In genomic region chr2:144215601-144216000, GRCm38 (mm10) we compare ENCODE assay signal across 12 mouse cellular contexts. TPM values are rescaled to one million over a fixed set of nuclear protein-coding genes. Genes with fewer than 3 reads are reported as not detected.
DNase-seq lines count a peak whose midpoint lies in the region; ATAC-seq and TF ChIP-seq lines count a peak whose summit lies in the region.
"Had no signal": no experiment of that assay in that cellular context is flagged by ENCODE, and none has a peak within 500 bp of the region (broad histone marks: within the 10 kb centered on the region; RNA-seq: fewer than 3 reads in every experiment).

No protein-coding gene starts in this region.

- H3K27me3 ChIP-seq in stomach, embryonic 16.5 days (ENCODE audit: control insufficient read depth, insufficient read depth, low read length): no peaks in the 10 kb centered on the region
- H3K27me3 ChIP-seq in stomach, postnatal 0 days (ENCODE audit: control insufficient read depth, insufficient read depth, low read length): no peaks in the 10 kb centered on the region
- H3K27me3 ChIP-seq in forebrain, embryonic 11.5 days (ENCODE audit: control insufficient read depth, insufficient read depth, low read length): no peaks in the 10 kb centered on the region
- H3K27me3 ChIP-seq: heart, embryonic 12.5 days; limb, embryonic 15.5 days had no signal

- WGBS in stomach, embryonic 16.5 days: 29% methylated on average over 9 of the region's 9 CpGs
- WGBS in stomach, postnatal 0 days: 41% methylated on average over 9 of the region's 9 CpGs
- 16% methylated on average over 9 of the region's 9 CpGs for WGBS in forebrain, embryonic 11.5 days
- WGBS in macrophage (ENCODE audit: missing documents): 92% methylated on average over 9 of the region's 9 CpGs

- no peak for TF ChIP-seq CTCF in stomach, postnatal 0 days (IDR thresholded peaks at IDR 0.05; ENCODE audit: low read depth)

- no peak overlapping the region for H3K4me3 ChIP-seq in stomach, embryonic 16.5 days (replicated peaks; ENCODE audit: low read length)
- H3K4me3 ChIP-seq in stomach, postnatal 0 days (ENCODE audit: low read depth, low read length): no peak overlapping the region
- no peak overlapping the region for H3K4me3 ChIP-seq in forebrain, embryonic 11.5 days (ENCODE audit: low read depth, low read length)
- no peak overlapping the region for H3K4me3 ChIP-seq in macrophage (ENCODE audit: inconsistent target)
- H3K4me3 ChIP-seq: erythroblast, embryonic 14.5 days; heart, embryonic 12.5 days; left cerebral cortex, adult 2 months; limb, embryonic 15.5 days had no signal

- no peaks in the 10 kb centered on the region for H3K9me3 ChIP-seq in stomach, embryonic 16.5 days (replicated peaks; ENCODE audit: control insufficient read depth, low read length)
- no peaks in the 10 kb centered on the region for H3K9me3 ChIP-seq in stomach, postnatal 0 days (ENCODE audit: control insufficient read depth, low read length)
- no peaks in the 10 kb centered on the region for H3K9me3 ChIP-seq in forebrain, embryonic 11.5 days (ENCODE audit: control insufficient read depth, low read length)
- H3K9me3 ChIP-seq: heart, embryonic 12.5 days; limb, embryonic 15.5 days had no signal

- ATAC-seq in stomach, embryonic 16.5 days (ENCODE audit: insufficient read depth, low FRiP score): no peak
- ATAC-seq in stomach, postnatal 0 days (ENCODE audit: low FRiP score, low TSS enrichment): no peak
- ATAC-seq in forebrain, embryonic 11.5 days (replicated peaks; ENCODE audit: low FRiP score): 0 out of 2 replicates have a peak, but pooled peaks have one; percentile 37
- no peak for ATAC-seq in CD4-positive, CD25-positive, alpha-beta regulatory T cell, adult 4 months
- ATAC-seq in monocyte, adult 5-6 weeks (replicated peaks; ENCODE audit: insufficient number of reproducible peaks, low FRiP score, low TSS enrichment, poor library complexity, severe bottlenecking): no peak

- no peak overlapping the region for H3K4me2 ChIP-seq in stomach, embryonic 16.5 days (ENCODE audit: low read depth, low read length)
- no peak overlapping the region for H3K4me2 ChIP-seq in stomach, postnatal 0 days (replicated peaks; ENCODE audit: low read depth)
- peak overlapping the region; percentile 13; the same call in 1 of the 2 replicates for H3K4me2 ChIP-seq in forebrain, embryonic 11.5 days (ENCODE audit: low read depth, low read length, severe bottlenecking)
- H3K4me2 ChIP-seq: heart, embryonic 12.5 days; limb, embryonic 15.5 days had no signal

- DNase-seq in stomach, postnatal 0 days (ENCODE audit: low spot score): no peak
- DNase-seq in forebrain, embryonic 11.5 days (ENCODE audit: low spot score): no peak
- no peak for DNase-seq in adrenal gland, adult 8-10 months
- DNase-seq: thymus, postnatal 36 days had no signal

- TF ChIP-seq EP300 in stomach, postnatal 0 days (optimal IDR thresholded peaks at IDR 0.05): no peak

- peaks cover 12% of the 10 kb centered on the region; the same call in 1 of the 2 replicates for H3K4me1 ChIP-seq in stomach, embryonic 16.5 days (ENCODE audit: control insufficient read depth, insufficient read depth, low read length)
- no peaks in the 10 kb centered on the region for H3K4me1 ChIP-seq in stomach, postnatal 0 days (replicated peaks; ENCODE audit: control insufficient read depth, insufficient read depth)
- peaks cover 6% of the 10 kb centered on the region; the same call in 1 of the 2 replicates for H3K4me1 ChIP-seq in forebrain, embryonic 11.5 days (replicated peaks; ENCODE audit: control insufficient read depth, insufficient read depth, low read length)

- H3K36me3 ChIP-seq in stomach, embryonic 16.5 days (ENCODE audit: control insufficient read depth, insufficient read depth, low read length): no peaks in the 10 kb centered on the region
- no peaks in the 10 kb centered on the region for H3K36me3 ChIP-seq in stomach, postnatal 0 days (ENCODE audit: control insufficient read depth, insufficient read depth, low read length)
- H3K36me3 ChIP-seq in forebrain, embryonic 11.5 days (ENCODE audit: control insufficient read depth, insufficient read depth, low read length): no peaks in the 10 kb centered on the region
- no peaks in the 10 kb centered on the region for H3K36me3 ChIP-seq in macrophage (ENCODE audit: inconsistent target)
- H3K36me3 ChIP-seq: heart, embryonic 12.5 days; limb, embryonic 15.5 days had no signal

- peak overlapping the region; percentile 43; the same call in 1 of the 2 replicates for H3K9ac ChIP-seq in stomach, embryonic 16.5 days (ENCODE audit: low read length)
- no peak overlapping the region for H3K9ac ChIP-seq in stomach, postnatal 0 days (ENCODE audit: low read length)
- H3K9ac ChIP-seq in forebrain, embryonic 11.5 days (ENCODE audit: low read length): peak overlapping the region; percentile 51
- H3K9ac ChIP-seq: limb, embryonic 15.5 days had no signal

- H3K27ac ChIP-seq in stomach, embryonic 16.5 days (ENCODE audit: low read length): peak overlapping the region; percentile 52; the same call in 1 of the 2 replicates
- no peak overlapping the region for H3K27ac ChIP-seq in stomach, postnatal 0 days (replicated peaks)
- H3K27ac ChIP-seq in forebrain, embryonic 11.5 days (ENCODE audit: low read depth, low read length): no peak overlapping the region
- peak overlapping the region; percentile 86 for H3K27ac ChIP-seq in macrophage
- H3K27ac ChIP-seq: left cerebral cortex, adult 2 months had no signal

- H3K79me2 ChIP-seq in macrophage (ENCODE audit: inconsistent target): no peaks in the 10 kb centered on the region

RNA-seq across cellular contexts. Expression of gene Mgme1, which starts 54.9 kb away (rescaled TPM):
- polyA plus RNA-seq in stomach, embryonic 16.5 days (2015; fragmentation: Nextera tagmentation; extraction: Ambion mirVana): 18.3 and 20.0 TPM in 2 replicates
- polyA plus RNA-seq in stomach, postnatal 0 days (2015; fragmentation: Nextera tagmentation; extraction: Ambion mirVana): 6.8 and 8.4 TPM in 2 replicates
- 19.1 and 19.9 TPM in 2 replicates for polyA plus RNA-seq in forebrain, embryonic 11.5 days (2014; fragmentation: Nextera tagmentation; extraction: Ambion mirVana)
- total RNA-seq in macrophage (2018; cell fraction: chromatin; rRNA removed): 10 to 100 TPM in 1 of 26 experiments, 1 to 10 TPM in 25; 1.1 to 10.1 (median 3.2) TPM
- total RNA-seq in macrophage (2018; cell fraction: cytosol; rRNA removed): 1 to 10 TPM; 2.1 to 9.7 (median 7.2) TPM
- total RNA-seq in macrophage (2018; cell fraction: nucleus; rRNA removed): 10 to 100 TPM in 3 of 26 experiments, 1 to 10 TPM in 23; 2.3 to 11.6 (median 5.4) TPM
- 6.5 to 9.0 TPM (median 8.4 TPM) in 3 replicates for polyA plus RNA-seq in macrophage (2018)
- 10 to 100 TPM; 16.5 to 31.4 (median 19.5) TPM for total RNA-seq in adrenal gland, adult 8-10 months (2022)
- polyA plus RNA-seq in CD4-positive, CD25-positive, alpha-beta regulatory T cell, adult 4 months (2017; shearing (Covaris generic)): 10 to 100 TPM in 1 of 2 experiments, 1 to 10 TPM in 1; 7.7 to 13.6 TPM
- total RNA-seq in monocyte, adult 5-6 weeks (2017): 5.7 to 13.8 TPM (median 6.8 TPM) in 3 replicates

RNA-seq across cellular contexts. Expression of gene Snx5, which starts 55.1 kb away (rescaled TPM):
- polyA plus RNA-seq in stomach, embryonic 16.5 days (2015; fragmentation: Nextera tagmentation; extraction: Ambion mirVana): 106 and 109 TPM in 2 replicates
- 63.5 and 64.0 TPM in 2 replicates for polyA plus RNA-seq in stomach, postnatal 0 days (2015; fragmentation: Nextera tagmentation; extraction: Ambion mirVana)
- 117 and 129 TPM in 2 replicates for polyA plus RNA-seq in forebrain, embryonic 11.5 days (2014; fragmentation: Nextera tagmentation; extraction: Ambion mirVana)
- total RNA-seq in macrophage (2018; cell fraction: chromatin; rRNA removed): 1,000 to 10,000 TPM in 9 of 26 experiments, 100 to 1,000 TPM in 17; 133 to 1,527 (median 536) TPM
- 100 to 1,000 TPM; 263 to 703 (median 483) TPM for total RNA-seq in macrophage (2018; cell fraction: cytosol; rRNA removed)
- total RNA-seq in macrophage (2018; cell fraction: nucleus; rRNA removed): 100 to 1,000 TPM; 172 to 865 (median 371) TPM
- 614 to 688 TPM (median 618 TPM) in 3 replicates for polyA plus RNA-seq in macrophage (2018)
- 100 to 1,000 TPM in 3 of 4 experiments, 10 to 100 TPM in 1; 92.5 to 112 (median 101) TPM for total RNA-seq in adrenal gland, adult 8-10 months (2022)
- polyA plus RNA-seq in CD4-positive, CD25-positive, alpha-beta regulatory T cell, adult 4 months (2017; shearing (Covaris generic)): 10 to 100 TPM; 57.7 to 79.5 TPM
- 393 to 430 TPM (median 397 TPM) in 3 replicates for total RNA-seq in monocyte, adult 5-6 weeks (2017)

Comparison
In these comparisons a context has a peak if more than half of its experiments do, and no peak if none do; other contexts are left out.
1. H3K27ac ChIP-seq: peak in stomach, embryonic 16.5 days (single experiment) and macrophage (single experiment); none in stomach, postnatal 0 days (single experiment) and forebrain, embryonic 11.5 days (single experiment).